Mouse (Mus musculus): ENCODE measurements around the gene Hnrnpd. TPM values are rescaled to one million over a fixed set of nuclear protein-coding genes. Genes with fewer than 3 reads are reported as not detected.

Hnrnpd gene
- total and polyA plus RNA-seq, 3 experiments: 10.2 to 90.3 (median 83.0) TPM

- Histone ChIP-seq H3K9ac (ENCODE audit: low read depth, low read length) (no peak overlapping the region), H3K79me2 (replicated peaks; ENCODE audit: control insufficient read depth, insufficient read depth, low read length) (no peaks in the 10 kb centered on the region), H3K4me1 (ENCODE audit: control insufficient read depth, insufficient read depth, low read length) (no peaks in the 10 kb centered on the region), H3K27ac (no peak overlapping the region), H3K4me3 (no peak overlapping the region), H3K27me3 (ENCODE audit: control insufficient read depth, insufficient read depth, low read length) (no peaks in the 10 kb centered on the region), H3K36me3 (ENCODE audit: control insufficient read depth, insufficient read depth, low read length) (no peaks in the 10 kb centered on the region)
- DNase-seq: no peak
- WGBS: 87% methylated on average over 4 of the region's 4 CpGs
- intact Hi-C loops (cut with DNase I): no loop called here
- no peak for TF ChIP-seq EP300 (IDR thresholded peaks at IDR 0.05; ENCODE audit: insufficient read depth, low read depth, low read length)
- peak; percentile 41 for TF ChIP-seq CTCF (IDR thresholded peaks at IDR 0.05)
Observed at GRCm38 (mm10) chr5:100007040-100007375, 28.3 kb upstream of the Hnrnpd start.

GRCm38 (mm10) chr5:100006324-100007039, 27.7 kb upstream of the Hnrnpd start:
- no peak overlapping the region for H3K27ac ChIP-seq
- WGBS: 62% methylated on average over 4 of the region's 4 CpGs
- no peak overlapping the region for H3K9ac ChIP-seq (ENCODE audit: low read depth, low read length)

GRCm38 (mm10) chr5:100005896-100006295, 27.2 kb upstream of the Hnrnpd start:
- WGBS: 52% methylated on average over 6 of the region's 6 CpGs
- TF ChIP-seq POLR2A (IDR thresholded peaks at IDR 0.05; ENCODE audit: insufficient read depth, low read depth, low read length) (no peak), EP300 (IDR thresholded peaks at IDR 0.05; ENCODE audit: insufficient read depth, low read depth, low read length) (no peak), CTCF (IDR thresholded peaks at IDR 0.05) (no peak)
- Histone ChIP-seq H3K4me3 (no peak overlapping the region), H3K79me2 (replicated peaks; ENCODE audit: control insufficient read depth, insufficient read depth, low read length) (no peaks in the 10 kb centered on the region), H3K36me3 (ENCODE audit: control insufficient read depth, insufficient read depth, low read length) (no peaks in the 10 kb centered on the region), H3K27me3 (ENCODE audit: control insufficient read depth, insufficient read depth, low read length) (no peaks in the 10 kb centered on the region), H3K4me1 (ENCODE audit: control insufficient read depth, insufficient read depth, low read length) (no peaks in the 10 kb centered on the region), H3K27ac (no peak overlapping the region), H3K9ac (ENCODE audit: low read depth, low read length) (no peak overlapping the region)
- intact Hi-C loops (cut with DNase I): no loop called here
- DNase-seq: no peak

More at GRCm38 (mm10) chr5:100006324-100007039, 27.7 kb upstream of the Hnrnpd start:
- intact Hi-C loops (cut with DNase I): no loop called here
- no peaks in the 10 kb centered on the region for H3K4me1 ChIP-seq (ENCODE audit: control insufficient read depth, insufficient read depth, low read length)
- H3K4me3 ChIP-seq: no peak overlapping the region
- no peaks in the 10 kb centered on the region for H3K36me3 ChIP-seq (ENCODE audit: control insufficient read depth, insufficient read depth, low read length)
- no peaks in the 10 kb centered on the region for H3K27me3 ChIP-seq (ENCODE audit: control insufficient read depth, insufficient read depth, low read length)
- DNase-seq: no peak
- H3K79me2 ChIP-seq (replicated peaks; ENCODE audit: control insufficient read depth, insufficient read depth, low read length): no peaks in the 10 kb centered on the region
- no peak for TF ChIP-seq EP300 (IDR thresholded peaks at IDR 0.05; ENCODE audit: insufficient read depth, low read depth, low read length)
- TF ChIP-seq POLR2A (IDR thresholded peaks at IDR 0.05; ENCODE audit: insufficient read depth, low read depth, low read length): no peak
- no peak for TF ChIP-seq CTCF (IDR thresholded peaks at IDR 0.05)

- Histone ChIP-seq H3K4me3 (no peak overlapping the region), H3K27me3 (ENCODE audit: control insufficient read depth, insufficient read depth, low read length) (no peaks in the 10 kb centered on the region), H3K79me2 (replicated peaks; ENCODE audit: control insufficient read depth, insufficient read depth, low read length) (no peaks in the 10 kb centered on the region), H3K9ac (ENCODE audit: low read depth, low read length) (no peak overlapping the region), H3K36me3 (ENCODE audit: control insufficient read depth, insufficient read depth, low read length) (no peaks in the 10 kb centered on the region), H3K4me1 (ENCODE audit: control insufficient read depth, insufficient read depth, low read length) (no peaks in the 10 kb centered on the region), H3K27ac (no peak overlapping the region)
- 39% methylated on average over 3 of the region's 3 CpGs for WGBS
- intact Hi-C loops (cut with DNase I): no loop called here
- no peak for TF ChIP-seq POLR2A (IDR thresholded peaks at IDR 0.05; ENCODE audit: insufficient read depth, low read depth, low read length)
- TF ChIP-seq EP300 (IDR thresholded peaks at IDR 0.05; ENCODE audit: insufficient read depth, low read depth, low read length): no peak
- TF ChIP-seq CTCF (IDR thresholded peaks at IDR 0.05): no peak
- DNase-seq: no peak
Observed at GRCm38 (mm10) chr5:100005431-100005830, 26.7 kb upstream of the Hnrnpd start.

GRCm38 (mm10) chr5:100003895-100004294, 25.2 kb upstream of the Hnrnpd start:
- no peak overlapping the region for H3K27ac ChIP-seq

GRCm38 (mm10) chr5:100000500-100000899, 21.8 kb upstream of the Hnrnpd start:
- 50% methylated on average over 8 of the region's 8 CpGs for WGBS
- no peak overlapping the region for H3K9ac ChIP-seq (ENCODE audit: low read depth, low read length)
- intact Hi-C loops (cut with DNase I): no loop called here
- no peaks in the 10 kb centered on the region for H3K4me1 ChIP-seq (ENCODE audit: control insufficient read depth, insufficient read depth, low read length)
- H3K4me3 ChIP-seq: no peak overlapping the region
- H3K27ac ChIP-seq: no peak overlapping the region
- H3K36me3 ChIP-seq (ENCODE audit: control insufficient read depth, insufficient read depth, low read length): no peaks in the 10 kb centered on the region
- no peak for DNase-seq
- TF ChIP-seq CTCF (IDR thresholded peaks at IDR 0.05): no peak
- no peak for TF ChIP-seq POLR2A (IDR thresholded peaks at IDR 0.05; ENCODE audit: insufficient read depth, low read depth, low read length)
- no peak for TF ChIP-seq EP300 (IDR thresholded peaks at IDR 0.05; ENCODE audit: insufficient read depth, low read depth, low read length)
- no peaks in the 10 kb centered on the region for H3K79me2 ChIP-seq (replicated peaks; ENCODE audit: control insufficient read depth, insufficient read depth, low read length)
- H3K27me3 ChIP-seq (ENCODE audit: control insufficient read depth, insufficient read depth, low read length): no peaks in the 10 kb centered on the region

More at GRCm38 (mm10) chr5:100003895-100004294, 25.2 kb upstream of the Hnrnpd start:
- no peak for DNase-seq
- Histone ChIP-seq H3K4me1 (ENCODE audit: control insufficient read depth, insufficient read depth, low read length) (no peaks in the 10 kb centered on the region), H3K79me2 (replicated peaks; ENCODE audit: control insufficient read depth, insufficient read depth, low read length) (no peaks in the 10 kb centered on the region), H3K36me3 (ENCODE audit: control insufficient read depth, insufficient read depth, low read length) (no peaks in the 10 kb centered on the region), H3K4me3 (no peak overlapping the region), H3K27me3 (ENCODE audit: control insufficient read depth, insufficient read depth, low read length) (no peaks in the 10 kb centered on the region), H3K9ac (ENCODE audit: low read depth, low read length) (no peak overlapping the region)
- intact Hi-C loops (cut with DNase I): no loop called here
- TF ChIP-seq POLR2A (IDR thresholded peaks at IDR 0.05; ENCODE audit: insufficient read depth, low read depth, low read length) (no peak), CTCF (IDR thresholded peaks at IDR 0.05) (no peak), EP300 (IDR thresholded peaks at IDR 0.05; ENCODE audit: insufficient read depth, low read depth, low read length) (no peak)
- 70% methylated on average over 4 of the region's 4 CpGs for WGBS

Measured in heart, adult 2 months (tissue).